Mouse (Mus musculus) CH12.LX (cell line): ENCODE data around the gene Prkacb. TPM values are rescaled to one million over a fixed set of nuclear protein-coding genes. Genes with fewer than 3 reads are reported as not detected.
A peak's percentile ranks its signal among the peaks of the same experiment; 100 is the strongest.

Experiments
- DNase-seq: peaks from one replicate; pipeline ENCODE4 v3.0.0-alpha.2; 2013; ENCODE audit errors: extremely low read depth
- H3K27ac ChIP-seq: 2 replicates; pipeline ENCODE4 v1.5.1; 2012; ENCODE audit warnings: low read depth, mild to moderate bottlenecking, control low read depth, moderate library complexity; ENCODE audit not compliant: insufficient read depth
- H3K27me3 ChIP-seq: replicated peaks from 2 replicates; pipeline ENCODE3; 2012; ENCODE audit warnings: inconsistent platforms
- H3K36me3 ChIP-seq, 2 experiments: replicated peaks in 1 of 2; 2 replicates each; pipeline versions ENCODE3 to v1.6.1; 2012; ENCODE audit warnings: inconsistent platforms in 1 of 2, low read length in 1 of 2, mild to moderate bottlenecking in 1 of 2, mixed read lengths in 1 of 2, moderate library complexity in 1 of 2; ENCODE audit not compliant: control insufficient read depth in 1 of 2, insufficient read depth in 1 of 2
- H3K4me1 ChIP-seq, 2 experiments: 2 replicates each; pipeline ENCODE4 v1.6.1; 2012; ENCODE audit warnings: inconsistent platforms in 1 of 2, moderate library complexity in 1 of 2; ENCODE audit not compliant: insufficient read depth in 2 of 2, control insufficient read depth in 1 of 2
- H3K4me2 ChIP-seq: 2 replicates; pipeline ENCODE4 v1.6.1; 2012; ENCODE audit warnings: low read depth, mild to moderate bottlenecking, control low read depth; ENCODE audit not compliant: poor library complexity, insufficient read depth, severe bottlenecking
- H3K4me3 ChIP-seq, 3 experiments: fragments of 150-350 bp in 1 of 3; sonication (generic) in 1 of 3; replicated peaks in 1 of 3; 2 replicates each; pipeline versions ENCODE3 to v1.5.1; 2011 to 2012; ENCODE audit warnings: low read depth in 2 of 3, low read length in 2 of 3, mild to moderate bottlenecking in 2 of 3, moderate library complexity in 2 of 3, control low read depth in 1 of 3, improper control_type of control experiment in 1 of 3, inconsistent platforms in 1 of 3, mixed read lengths in 1 of 3; ENCODE audit not compliant: poor library complexity in 1 of 3
- H3K79me2 ChIP-seq: replicated peaks from 2 replicates; pipeline ENCODE4 v1.6.1; 2012; ENCODE audit warnings: mild to moderate bottlenecking, moderate library complexity; ENCODE audit not compliant: control insufficient read depth, poor library complexity, insufficient read depth, severe bottlenecking; ENCODE audit errors: extremely low read depth
- H3K9ac ChIP-seq: 2 replicates; pipeline ENCODE4 v1.6.1; 2012; ENCODE audit warnings: low read depth, mild to moderate bottlenecking, control low read depth, moderate library complexity; ENCODE audit not compliant: insufficient read depth
- H3K9me3 ChIP-seq: replicated peaks from 2 replicates; pipeline ENCODE3; 2012; ENCODE audit warnings: low read length, inconsistent platforms, mixed read lengths
- BHLHE40 ChIP-seq: IDR thresholded peaks from 2 replicates; pipeline ENCODE4 v1.6.1; 2011; ENCODE audit warnings: mild to moderate bottlenecking, low read depth, low read length, improper control_type of control experiment
- ELF1 ChIP-seq: IDR thresholded peaks from 2 replicates; pipeline ENCODE4 v1.6.1; 2014; ENCODE audit warnings: low read depth, mild to moderate bottlenecking, inconsistent platforms, low read length, improper control_type of control experiment
- EP300 ChIP-seq: IDR thresholded peaks from 2 replicates; pipeline ENCODE4 v1.6.1; 2011; ENCODE audit warnings: low read length, improper control_type of control experiment
- GABPA ChIP-seq: IDR thresholded peaks from 2 replicates; pipeline ENCODE4 v1.6.1; 2012; ENCODE audit warnings: low read depth, low read length, improper control_type of control experiment, inconsistent platforms; ENCODE audit not compliant: insufficient replicate concordance
- HCFC1 ChIP-seq: IDR thresholded peaks from 2 replicates; pipeline ENCODE4 v1.6.1; 2012; ENCODE audit warnings: low read depth, mild to moderate bottlenecking, inconsistent platforms, low read length, improper control_type of control experiment
- IRF4 ChIP-seq: IDR thresholded peaks from 2 replicates; pipeline ENCODE4 v1.6.1; 2014; ENCODE audit warnings: low read depth, mild to moderate bottlenecking, inconsistent platforms, low read length, improper control_type of control experiment
- JUN ChIP-seq: IDR thresholded peaks from 2 replicates; pipeline ENCODE4 v1.6.1; 2011; ENCODE audit warnings: low read depth, mild to moderate bottlenecking, low read length, improper control_type of control experiment, moderate library complexity; ENCODE audit not compliant: insufficient read depth
- MAX ChIP-seq: IDR thresholded peaks from 2 replicates; pipeline ENCODE4 v1.6.1; 2011; ENCODE audit warnings: low read length, improper control_type of control experiment
- MYC ChIP-seq: IDR thresholded peaks from 2 replicates; pipeline ENCODE4 v1.6.1; 2011; ENCODE audit warnings: low read depth, mild to moderate bottlenecking, improper control_type of control experiment, low read length
- RAD21 ChIP-seq: IDR thresholded peaks from 2 replicates; pipeline ENCODE4 v1.6.1; 2011; ENCODE audit warnings: low read depth, mild to moderate bottlenecking, low read length, improper control_type of control experiment, moderate library complexity
- RCOR1 ChIP-seq: conservative IDR thresholded peaks from 2 replicates; pipeline ENCODE4 v1.6.1; 2012; ENCODE audit warnings: low read depth, mild to moderate bottlenecking, inconsistent platforms, low read length, improper control_type of control experiment
- SMC3 ChIP-seq: IDR thresholded peaks from 2 replicates; pipeline ENCODE4 v1.6.1; 2011; ENCODE audit warnings: low read depth, low read length, improper control_type of control experiment
- USF1 ChIP-seq: IDR thresholded peaks from 2 replicates; pipeline ENCODE4 v1.6.1; 2014; ENCODE audit warnings: low read depth, mild to moderate bottlenecking, inconsistent platforms, low read length, improper control_type of control experiment
- ZNF384 ChIP-seq: IDR thresholded peaks from 2 replicates; pipeline ENCODE4 v1.6.1; 2012; ENCODE audit warnings: low read depth, low read length, improper control_type of control experiment, inconsistent platforms
- dilution Hi-C: fragments of 300-500 bp; cut with MboI; formaldehyde crosslinking; loops from 2 replicates; pipeline ENCODE4 v1.14.3; 2020; ENCODE audit warnings: low sequenced_read_pairs; ENCODE audit not compliant: extremely low pct_unique_long_range_greater_than_20kb, extremely low pct_ligation_motif_present
- in situ Hi-C: fragments of 300-500 bp; cut with MboI; formaldehyde crosslinking; loops from 3 replicates; pipeline ENCODE4 v1.14.3; 2019; ENCODE audit warnings: low sequenced_read_pairs, low pct_ligation_motif_present, low pct_unique_long_range_greater_than_20kb, mixed read lengths
- polyA plus RNA-seq: library from polyadenylated mRNA; unstranded; fragments of >175 nt; gene quantifications from 2 replicates; pipeline ENCODE4 v1.2.1, GENCODE M21; 2012; ENCODE audit warnings: low read depth; ENCODE audit not compliant: insufficient read length
- total RNA-seq, 2 experiments: library from RNA; depleted of rRNA; stranded (reverse); fragments of 300-350 nt in 1 of 2; fragments of >200 nt in 1 of 2; gene quantifications; 2 replicates each; pipeline ENCODE4 v1.2.3; 2012 to 2014

Prkacb gene
- total and polyA plus RNA-seq, 3 experiments = 33.1 to 65.1 (median 62.1) TPM

DNA sequence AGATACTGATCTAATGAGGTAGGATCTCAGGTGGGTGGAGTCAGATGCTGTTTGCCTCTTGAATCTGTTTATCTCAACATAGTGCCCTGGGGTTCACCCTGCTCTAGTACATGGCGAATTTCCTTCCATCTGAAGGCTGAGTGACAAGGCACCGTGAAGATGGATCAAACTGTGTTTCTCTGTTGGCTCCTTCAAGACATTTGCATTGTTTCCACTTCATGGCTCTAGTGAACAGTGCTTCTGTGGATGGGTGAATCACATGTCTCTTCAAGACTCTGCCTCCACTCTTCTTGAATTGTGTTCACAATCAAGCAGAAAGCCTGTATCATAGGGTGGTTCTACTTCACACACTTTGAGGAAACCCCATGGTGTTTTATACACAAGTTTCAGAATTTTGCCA, 47.5 kb upstream of the Prkacb start:
- Histone ChIP-seq H3K27ac (no peak overlapping the region), H3K9ac (no peak overlapping the region), H3K9me3 (no peaks in the 10 kb centered on the region), H3K36me3 (no peaks in the 10 kb centered on the region), H3K27me3 (no peaks in the 10 kb centered on the region), H3K4me3 (no peak overlapping the region), H3K4me2 (peak overlapping the region; percentile 77), H3K79me2 (no peaks in the 10 kb centered on the region; the same call in 1 of the 2 replicates), H3K4me1 (peaks cover 18 to 31% of the 10 kb centered on the region in 2 experiments)
- peak; percentile 52 for DNase-seq
- in situ Hi-C loops (no loop called here), dilution Hi-C loops (no loop called here)
- TF ChIP-seq IRF4 (no peak), RCOR1 (no peak), JUN (0 out of 2 replicates have a peak, but pooled peaks have one; percentile 5), MYC (peak; percentile 66; the same call in 1 of the 2 replicates), EP300 (peak; percentile 73), HCFC1 (no peak), RAD21 (no peak), BHLHE40 (0 out of 2 replicates have a peak, but pooled peaks have one; percentile 3), MAX (peak; percentile 19; the same call in 1 of the 2 replicates), ELF1 (no peak), GABPA (no peak), USF1 (no peak)

DNA sequence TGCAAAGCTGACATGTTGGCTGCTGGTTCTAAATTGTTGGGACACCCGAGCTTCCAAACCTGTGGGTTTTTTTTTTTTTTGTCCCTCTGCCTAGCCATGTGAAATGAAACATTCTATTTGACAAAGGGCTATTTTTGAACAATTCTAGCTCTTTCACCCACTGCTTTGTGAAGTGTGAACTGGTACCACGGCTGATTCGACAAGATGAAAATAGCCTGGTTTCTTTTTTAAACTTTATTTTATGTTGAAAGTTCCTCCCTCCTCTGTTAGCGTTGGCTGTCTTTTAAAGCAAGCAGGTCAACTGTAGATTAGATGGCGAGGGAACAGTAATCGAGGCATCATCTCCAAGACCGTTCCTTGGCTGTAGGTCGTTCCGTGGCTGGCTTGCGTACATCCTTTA, 44.6 kb upstream of the Prkacb start:
- Histone ChIP-seq H3K9ac (no peak overlapping the region), H3K4me3 (no peak overlapping the region), H3K27me3 (no peaks in the 10 kb centered on the region)
- in situ Hi-C loops = no loop called here
- no peak for DNase-seq
- dilution Hi-C loops = no loop called here
- TF ChIP-seq ZNF384 (0 out of 2 replicates have a peak, but pooled peaks have one; percentile 52), SMC3 (no peak)
- TF ChIP-seq, all 38 proteins: peak for 1
- Histone ChIP-seq H3K4me1 (peaks cover 20 to 40% of the 10 kb centered on the region in 2 experiments), H3K9me3 (no peaks in the 10 kb centered on the region), H3K36me3 (no peaks in the 10 kb centered on the region), H3K27ac (no peak overlapping the region), H3K79me2 (no peaks in the 10 kb centered on the region; the same call in 1 of the 2 replicates), H3K4me2 (peak overlapping the region; percentile 58)
